Mouse (Mus musculus): ENCODE data around the gene Tnpo2. TPM values are rescaled to one million over a fixed set of nuclear protein-coding genes. Genes with fewer than 3 reads are reported as not detected.

Tnpo2 gene
- total RNA-seq (2022): 100 to 1,000 TPM; 146 to 188 (median 162) TPM

DNA sequence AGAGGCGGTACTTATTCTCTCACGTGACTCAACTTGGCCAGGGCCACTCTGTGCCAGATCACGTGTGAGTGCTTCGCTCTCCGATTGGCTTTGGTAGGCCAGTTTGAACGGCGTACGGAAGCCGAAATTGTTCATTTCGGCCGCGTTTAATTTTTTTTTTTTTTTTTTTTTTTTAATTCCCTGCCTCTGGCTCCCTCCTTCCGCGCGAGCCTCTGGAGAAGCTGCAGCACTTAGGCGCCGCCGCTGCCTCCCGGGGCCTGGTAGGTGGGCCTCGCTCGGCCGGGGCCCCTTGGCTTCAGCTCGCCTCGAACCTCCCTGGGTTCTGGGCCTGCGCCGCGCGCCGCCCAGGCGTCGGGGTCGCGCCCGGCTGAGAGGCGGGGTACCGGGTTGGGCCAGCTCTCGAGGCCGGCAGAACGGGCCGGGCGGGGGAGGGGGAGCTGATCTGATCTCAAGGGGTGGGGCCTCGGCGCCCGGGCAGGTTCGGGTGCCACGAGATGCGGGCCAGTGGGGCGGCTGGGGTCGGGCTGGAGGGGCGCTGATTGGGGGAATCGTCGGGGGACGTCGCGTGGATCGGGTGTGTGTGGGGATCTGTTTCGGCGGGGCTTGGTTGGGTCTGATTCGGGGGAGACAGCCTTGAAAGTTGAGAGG is at the start of gene Tnpo2:
Tnpo2 (plus strand) TSS at position 198 of the 648 bp plus-strand sequence.
- DNase-seq (ENCODE audit: low spot score in 2 of 2): peak; percentile 93 to 94

DNA sequence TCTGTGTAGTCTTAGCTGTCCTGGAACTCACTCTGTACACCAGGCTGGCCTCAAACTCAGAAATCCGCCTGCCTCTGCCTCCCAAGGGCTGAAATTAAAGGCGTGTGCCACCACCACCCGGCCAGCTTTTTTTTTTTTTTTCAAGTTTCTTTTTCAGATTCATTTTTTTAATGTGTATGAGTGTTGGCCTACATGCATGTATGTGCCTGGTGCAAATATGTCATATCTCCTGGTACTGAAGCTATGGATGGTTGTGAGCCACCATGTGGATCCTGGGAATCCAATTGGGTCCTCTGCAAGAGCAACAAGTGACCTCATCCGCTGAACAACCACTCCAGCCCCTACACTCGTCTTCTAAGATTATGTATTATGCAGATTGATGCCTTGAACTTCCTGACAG is 49.3 kb upstream of the Tnpo2 start:
- DNase-seq (ENCODE audit: low spot score in 2 of 2): no peak

DNA sequence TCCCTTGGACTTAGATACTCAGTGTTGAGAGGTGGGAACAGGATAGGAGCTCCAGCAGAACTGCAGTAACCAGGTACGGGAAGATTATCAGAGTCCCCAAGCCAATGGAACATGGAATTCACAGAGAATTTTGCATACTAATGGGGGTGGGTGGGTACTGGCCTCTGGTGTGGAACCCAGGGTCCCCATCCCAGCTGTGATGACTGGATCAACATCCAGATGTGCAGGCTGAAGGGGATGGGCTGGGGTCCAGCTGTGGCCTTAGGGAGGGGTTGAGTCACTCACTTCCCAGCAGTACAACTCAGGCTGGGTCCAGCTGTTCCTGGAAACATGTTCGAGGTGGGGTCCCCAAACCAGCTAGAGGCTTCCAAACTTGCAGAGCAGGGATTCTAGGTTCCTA is 48.8 kb upstream of the Tnpo2 start:
- no peak for DNase-seq (ENCODE audit: low spot score in 2 of 2)

DNA sequence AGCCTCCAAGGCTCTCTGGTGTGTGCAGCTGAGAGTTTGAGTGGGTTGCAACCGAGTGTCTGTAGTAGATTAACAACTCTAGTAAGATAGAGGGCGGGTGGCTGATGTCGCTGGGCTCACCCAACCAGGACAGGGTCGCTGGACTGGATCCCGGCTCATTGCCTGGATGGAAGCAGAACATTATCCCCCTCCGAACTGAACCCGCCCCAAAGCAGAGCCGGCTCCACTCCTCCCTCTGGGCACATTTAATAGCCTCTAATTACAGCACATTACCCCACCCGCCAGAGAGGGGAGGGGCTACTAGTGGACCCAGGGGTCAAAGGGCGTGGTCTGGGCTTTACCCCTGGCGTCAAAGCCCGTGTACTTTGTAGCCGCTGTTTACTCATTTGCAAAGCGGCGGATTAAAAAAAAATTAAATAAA is 47.4 kb upstream of the Tnpo2 start:
- DNase-seq (ENCODE audit: low spot score in 2 of 2): no peak

DNA sequence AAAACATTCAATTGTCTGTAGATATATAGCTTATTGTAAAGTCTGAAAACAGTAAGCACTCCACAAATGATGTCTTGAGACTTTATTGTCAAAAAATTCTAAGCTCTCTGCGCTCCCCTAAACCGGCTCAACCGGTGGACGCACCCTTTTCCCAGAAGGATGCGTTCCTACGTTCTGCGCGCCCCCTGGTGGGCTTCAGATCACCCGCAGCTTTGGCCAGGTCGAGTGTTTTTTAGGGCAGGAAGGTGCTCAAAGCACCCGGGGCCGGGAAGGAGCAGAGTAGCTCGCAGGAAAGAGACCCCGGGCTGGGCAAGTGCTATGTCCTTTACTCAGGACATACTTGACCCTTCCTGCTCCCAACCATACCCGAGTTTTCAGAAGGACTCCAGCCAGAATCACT is 46.9 kb upstream of the Tnpo2 start:
- DNase-seq (ENCODE audit: low spot score in 2 of 2): peak; percentile 83 to 87

DNA sequence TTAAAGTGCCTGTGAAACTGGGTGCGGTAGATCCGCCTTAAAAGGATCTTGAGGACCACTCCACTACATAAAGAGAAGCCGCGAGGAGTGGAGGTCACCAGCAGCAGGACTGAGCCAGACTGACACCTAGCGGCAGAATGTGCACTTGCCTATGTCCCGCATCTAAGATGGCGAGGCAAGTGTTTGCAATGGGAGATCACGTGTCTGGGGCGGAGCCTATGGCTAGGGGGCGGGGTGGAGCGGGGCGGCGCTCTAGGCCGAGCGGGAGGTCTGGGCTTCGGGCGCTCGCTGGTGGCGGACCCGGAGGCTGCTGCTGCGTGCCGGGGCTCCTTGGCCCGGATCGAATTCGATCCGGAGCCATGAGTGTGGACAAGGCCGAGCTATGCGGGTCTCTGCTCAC is 46.4 kb upstream of the Tnpo2 start, which contains the start of gene Hook2:
Hook2 (plus strand) TSS at position 255 of the 400 bp plus-strand sequence.
- DNase-seq (ENCODE audit: low spot score in 2 of 2): peak; percentile 96 to 98

DNA sequence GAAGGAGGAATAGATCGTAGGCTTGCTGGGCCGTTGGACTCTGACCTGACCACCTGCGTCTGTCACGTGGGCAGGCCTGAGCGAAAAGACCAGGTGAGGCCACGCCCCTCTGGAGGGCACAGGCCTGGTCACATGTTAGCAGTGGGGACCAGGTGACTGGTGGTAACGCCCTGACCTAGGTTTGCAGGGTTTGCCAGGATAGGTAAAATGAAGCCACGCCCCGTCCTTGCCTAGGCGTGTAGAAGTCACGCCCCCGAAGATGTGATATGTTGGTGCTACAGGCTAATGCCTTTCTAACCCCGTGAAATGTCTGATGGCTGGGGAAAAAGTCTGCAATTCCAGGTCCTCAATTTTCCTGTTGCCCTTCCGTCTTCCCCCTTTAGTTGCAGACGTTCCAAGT is 45.9 kb upstream of the Tnpo2 start:
- DNase-seq (ENCODE audit: low spot score in 2 of 2): peak in 1 of 2 experiments; percentile 55

DNA sequence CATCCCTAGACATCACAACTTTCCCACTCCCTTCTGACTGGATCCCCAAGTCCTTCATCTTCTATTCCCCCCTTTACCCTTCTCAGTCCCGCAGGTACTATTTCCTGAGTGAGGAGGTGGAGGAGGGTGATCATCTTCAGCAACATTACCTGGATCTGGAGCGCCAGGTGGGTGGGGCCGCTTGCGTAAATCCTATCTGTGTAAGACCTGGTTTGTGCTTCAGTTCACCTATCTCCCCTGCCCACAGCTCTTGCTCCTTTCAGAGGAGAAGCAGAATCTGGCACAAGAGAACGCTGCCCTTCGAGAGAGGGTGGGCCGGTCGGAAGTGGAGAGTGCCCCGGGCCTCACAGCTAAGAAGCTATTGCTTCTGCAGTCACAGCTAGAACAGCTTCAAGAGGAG is 42.3 kb upstream of the Tnpo2 start:
- no peak for DNase-seq (ENCODE audit: low spot score in 2 of 2)

DNA sequence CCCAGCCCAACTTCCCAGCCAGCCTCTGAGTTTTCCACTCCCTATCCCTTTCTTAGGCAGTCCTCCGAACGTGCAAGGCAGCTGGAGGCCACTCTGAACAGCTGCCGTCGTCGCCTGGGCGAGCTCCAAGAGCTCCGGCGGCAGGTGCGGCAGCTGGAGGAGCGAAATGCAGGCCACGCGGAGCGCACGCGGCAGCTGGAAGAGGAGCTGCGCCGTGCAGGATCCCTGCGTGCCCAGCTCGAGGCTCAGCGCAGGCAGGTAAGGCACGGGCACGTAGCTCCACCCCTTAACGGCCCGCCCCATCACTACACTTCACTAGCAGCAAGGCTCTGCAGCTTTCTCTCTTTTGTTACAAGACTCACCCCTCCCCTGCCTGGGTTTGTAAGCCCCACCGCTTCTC is 41.0 kb upstream of the Tnpo2 start:
- no peak for DNase-seq (ENCODE audit: low spot score in 2 of 2)

DNA sequence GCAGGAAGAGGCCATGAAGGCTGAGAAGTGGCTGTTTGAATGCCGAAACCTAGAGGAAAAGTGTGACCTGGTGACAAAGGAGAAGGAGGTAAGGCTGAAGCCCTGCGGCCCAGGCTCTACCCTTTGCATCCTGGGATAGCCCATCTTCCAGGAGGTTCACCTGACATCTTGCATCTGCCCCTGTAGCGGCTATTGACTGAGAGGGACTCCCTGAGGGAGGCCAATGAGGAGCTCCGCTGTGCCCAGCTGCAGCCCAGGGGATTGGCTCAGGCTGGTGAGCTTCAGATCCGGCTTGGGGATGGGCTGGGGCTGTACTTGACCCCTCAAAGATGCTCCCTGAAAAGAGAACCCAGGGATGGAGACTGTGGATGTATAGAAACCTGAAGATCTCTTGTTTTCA is 39.7 kb upstream of the Tnpo2 start:
- DNase-seq (ENCODE audit: low spot score in 2 of 2): no peak

DNA sequence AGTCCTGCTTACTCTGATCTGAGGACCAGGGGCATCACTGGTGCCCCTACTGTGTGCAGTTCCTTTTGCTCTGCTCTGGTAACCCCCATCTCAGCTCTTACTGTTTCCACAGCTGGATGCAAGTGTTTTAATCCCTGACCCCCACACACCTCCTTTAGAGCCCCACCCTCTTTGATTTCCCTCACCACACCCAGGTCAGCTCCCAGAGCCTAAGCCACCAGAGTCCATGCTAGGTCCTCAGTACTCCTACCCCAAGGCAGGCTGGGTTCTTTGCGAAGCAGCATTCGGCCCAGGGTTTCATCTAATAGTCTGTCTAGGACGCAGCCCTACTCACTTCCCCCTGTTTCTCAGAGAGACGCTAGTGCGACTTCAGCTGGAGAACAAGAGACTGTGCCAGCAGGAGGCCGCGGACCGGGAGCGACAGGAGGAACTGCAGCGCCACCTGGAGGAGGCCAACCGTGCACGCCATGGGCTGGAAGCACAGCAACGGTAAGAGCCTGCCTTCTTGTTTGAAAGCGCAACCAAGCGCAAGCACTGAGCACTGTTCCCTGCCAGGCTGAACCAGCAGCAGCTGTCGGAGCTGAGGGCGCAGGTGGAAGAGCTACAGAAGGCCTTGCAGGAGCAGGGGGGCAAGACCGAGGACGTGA is 38.9 kb upstream of the Tnpo2 start:
- DNase-seq (ENCODE audit: low spot score in 2 of 2): peak; percentile 86 to 92

DNA sequence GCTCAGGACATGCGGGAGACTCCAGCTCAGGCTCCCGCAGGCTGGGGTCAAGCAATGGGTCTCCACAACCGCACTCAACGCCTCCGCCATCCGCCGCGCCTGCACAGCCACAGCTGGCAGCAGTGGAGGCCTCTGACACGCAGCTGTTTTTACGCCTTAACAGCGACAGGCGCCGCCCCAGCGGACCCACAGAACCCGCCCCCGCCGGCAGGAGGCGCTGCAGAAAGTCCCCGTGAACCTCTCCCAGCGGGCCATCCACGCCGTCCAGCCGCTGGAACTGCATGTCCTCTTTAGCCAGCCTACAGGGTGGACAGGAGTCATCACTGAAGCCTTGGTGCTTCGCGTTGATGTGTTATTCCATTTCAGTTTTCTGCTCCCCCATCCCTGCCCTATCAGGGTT is 29.0 kb upstream of the Tnpo2 start:
- DNase-seq (ENCODE audit: low spot score in 2 of 2): no peak

DNA sequence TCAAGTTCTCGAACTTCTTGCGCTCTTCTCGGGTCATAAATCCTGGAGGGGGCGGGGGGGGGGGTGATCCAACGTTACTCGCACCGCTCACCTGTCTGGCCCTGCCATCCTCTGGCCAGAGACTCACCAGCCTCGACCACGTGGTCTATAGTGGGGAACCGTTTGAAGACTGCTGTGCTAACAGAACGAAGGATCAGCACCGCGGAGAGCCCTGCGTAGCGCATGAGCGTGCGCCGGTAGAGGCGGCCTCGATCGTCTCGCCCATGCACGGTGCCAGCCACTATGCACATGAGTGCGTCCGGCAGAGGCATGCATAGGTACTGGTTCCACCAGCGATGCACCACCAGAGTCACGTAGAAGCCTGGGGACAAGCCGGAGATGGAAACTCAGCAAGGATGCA is 25.5 kb upstream of the Tnpo2 start:
- no peak for DNase-seq (ENCODE audit: low spot score in 2 of 2)

DNA sequence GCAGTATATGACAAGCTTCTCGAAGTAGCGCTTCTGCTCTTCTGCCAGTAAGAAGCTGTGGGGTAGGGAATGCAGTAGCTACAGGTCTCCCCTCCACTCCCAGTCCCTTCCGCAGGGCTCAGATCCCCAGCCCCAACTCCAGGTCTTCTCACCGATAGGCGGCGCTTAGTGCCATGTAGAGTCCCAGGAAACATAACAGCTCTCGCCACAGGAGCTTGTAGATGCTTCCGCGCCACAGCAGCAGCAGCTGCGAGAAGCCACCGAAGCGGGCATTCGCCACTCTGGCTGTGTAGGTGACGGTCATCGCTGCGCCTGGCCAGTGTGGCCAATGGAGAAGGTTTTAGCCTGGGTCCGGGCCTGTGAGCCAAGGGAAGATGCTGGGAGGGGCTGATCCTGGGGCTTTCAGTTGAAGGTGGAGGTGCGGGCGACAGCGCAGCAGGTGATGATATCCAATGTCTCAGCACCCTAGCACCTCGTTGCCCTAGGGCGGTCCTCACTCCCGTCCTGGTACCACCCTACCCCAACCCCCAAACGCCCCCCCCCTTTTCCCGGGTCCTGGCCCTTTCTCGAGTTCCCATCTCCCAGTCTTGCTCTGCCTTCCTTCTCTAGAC is 23.4 kb upstream of the Tnpo2 start:
- peak; percentile 64 to 75 for DNase-seq (ENCODE audit: low spot score in 2 of 2)

DNA sequence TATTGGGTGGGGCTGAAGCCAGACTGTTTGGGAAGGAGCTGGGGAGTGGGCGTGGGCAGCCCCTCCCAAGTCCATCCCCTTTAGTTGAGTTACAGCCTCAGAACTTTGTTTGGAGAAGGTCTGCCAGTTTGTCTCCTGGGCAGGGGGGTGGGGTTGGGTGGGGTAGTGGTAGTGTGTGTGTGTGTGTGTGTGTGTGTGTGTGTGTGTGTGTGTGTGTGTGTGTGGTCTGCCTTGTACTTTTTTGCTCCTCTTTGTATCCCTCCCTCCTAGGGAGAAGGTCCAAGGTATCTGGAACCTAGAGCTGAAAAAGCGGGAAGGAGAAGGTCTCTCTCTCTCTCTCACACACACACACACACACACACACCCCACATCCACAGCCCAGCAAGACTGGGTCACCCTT is 22.3 kb upstream of the Tnpo2 start, which contains the start of gene Best2:
Best2 (minus strand) TSS at position 101 of the 400 bp plus-strand sequence.
- DNase-seq (ENCODE audit: low spot score in 2 of 2): no peak

DNA sequence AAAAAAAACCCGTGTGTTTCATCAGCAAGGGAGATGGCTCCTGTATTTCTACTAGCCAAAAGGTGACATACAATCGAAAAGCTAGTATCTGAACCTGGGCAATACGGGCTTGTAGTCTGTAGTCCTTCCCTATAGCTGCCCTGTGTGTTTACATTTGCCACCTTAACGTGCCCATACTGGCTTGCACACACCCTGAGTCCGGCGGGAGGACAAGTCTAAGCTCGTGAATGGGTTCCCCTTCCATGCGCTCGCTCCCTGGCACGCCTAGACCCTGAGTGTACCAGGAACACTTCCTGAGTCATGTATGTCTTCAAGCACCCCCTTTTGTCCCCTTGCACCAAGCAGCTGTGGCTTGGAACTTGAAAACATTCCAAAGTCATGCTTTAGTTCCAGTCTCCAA is 20.0 kb upstream of the Tnpo2 start:
- DNase-seq (ENCODE audit: low spot score in 2 of 2): no peak

DNA sequence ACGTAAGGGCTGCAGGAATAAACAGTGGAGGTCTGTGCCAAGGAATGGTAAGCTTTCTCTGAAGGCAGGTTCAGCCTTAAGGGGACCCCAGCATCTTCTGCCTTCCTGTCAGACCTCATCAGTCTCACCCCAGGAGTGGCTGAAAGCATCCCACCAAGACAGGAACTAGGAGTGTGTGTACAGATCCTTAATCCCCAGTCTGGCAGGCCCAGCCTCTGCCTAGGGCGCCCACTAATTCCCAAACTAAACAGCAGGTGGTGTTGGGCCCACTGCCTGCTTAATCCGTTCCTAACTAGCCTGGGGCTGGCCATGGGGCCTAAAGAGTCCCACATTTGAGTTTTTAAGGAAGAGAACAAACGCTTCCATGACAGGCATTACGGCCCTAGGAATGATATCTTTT is 19.5 kb upstream of the Tnpo2 start:
- no peak for DNase-seq (ENCODE audit: low spot score in 2 of 2)

DNA sequence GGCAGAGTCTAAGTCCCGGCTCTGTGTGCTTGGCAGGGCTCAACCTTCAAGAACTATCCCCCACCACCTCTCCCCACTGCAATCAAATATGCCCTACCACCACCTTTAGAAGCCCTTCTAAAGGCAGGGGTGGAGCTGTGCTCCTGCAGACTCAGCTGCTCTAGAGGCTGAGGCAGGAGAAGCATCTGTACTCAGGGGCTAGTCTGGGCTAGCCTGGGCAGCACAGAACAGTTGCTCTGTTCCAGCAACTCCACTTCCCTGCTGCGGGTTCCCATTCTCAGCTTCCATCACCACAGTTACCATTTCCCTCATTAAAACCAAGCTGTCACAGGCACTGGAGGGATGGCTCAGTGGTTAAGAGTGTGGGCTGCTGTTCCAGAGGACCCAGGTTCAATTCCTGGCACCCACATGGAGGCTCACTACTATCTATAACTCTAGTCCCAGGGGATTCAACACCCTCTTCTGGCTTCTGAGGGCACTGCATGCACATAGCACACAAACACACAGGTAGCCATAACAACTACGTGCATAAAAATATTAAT is 15.1 kb upstream of the Tnpo2 start:
- no peak for DNase-seq (ENCODE audit: low spot score in 2 of 2)

DNA sequence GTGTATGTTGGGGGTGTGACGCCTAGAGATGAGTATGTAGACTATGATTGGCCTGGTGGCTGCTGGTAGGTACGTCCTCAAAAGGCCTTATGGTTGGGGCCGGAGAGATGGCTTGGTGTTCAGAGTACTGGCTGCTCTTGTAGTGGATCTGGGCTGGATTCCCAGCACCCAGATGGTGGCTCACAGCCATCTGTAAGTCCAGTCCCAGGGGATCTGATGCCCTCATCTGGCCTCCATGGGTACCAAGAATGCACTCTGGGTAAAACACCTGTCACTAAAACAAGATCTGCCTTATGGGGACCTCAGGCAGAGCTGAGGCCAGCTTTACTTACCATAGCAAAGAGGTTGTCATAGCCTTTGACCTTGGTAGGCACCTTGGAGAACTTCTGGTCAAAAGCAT is 12.9 kb upstream of the Tnpo2 start:
- DNase-seq (ENCODE audit: low spot score in 2 of 2): no peak

DNA sequence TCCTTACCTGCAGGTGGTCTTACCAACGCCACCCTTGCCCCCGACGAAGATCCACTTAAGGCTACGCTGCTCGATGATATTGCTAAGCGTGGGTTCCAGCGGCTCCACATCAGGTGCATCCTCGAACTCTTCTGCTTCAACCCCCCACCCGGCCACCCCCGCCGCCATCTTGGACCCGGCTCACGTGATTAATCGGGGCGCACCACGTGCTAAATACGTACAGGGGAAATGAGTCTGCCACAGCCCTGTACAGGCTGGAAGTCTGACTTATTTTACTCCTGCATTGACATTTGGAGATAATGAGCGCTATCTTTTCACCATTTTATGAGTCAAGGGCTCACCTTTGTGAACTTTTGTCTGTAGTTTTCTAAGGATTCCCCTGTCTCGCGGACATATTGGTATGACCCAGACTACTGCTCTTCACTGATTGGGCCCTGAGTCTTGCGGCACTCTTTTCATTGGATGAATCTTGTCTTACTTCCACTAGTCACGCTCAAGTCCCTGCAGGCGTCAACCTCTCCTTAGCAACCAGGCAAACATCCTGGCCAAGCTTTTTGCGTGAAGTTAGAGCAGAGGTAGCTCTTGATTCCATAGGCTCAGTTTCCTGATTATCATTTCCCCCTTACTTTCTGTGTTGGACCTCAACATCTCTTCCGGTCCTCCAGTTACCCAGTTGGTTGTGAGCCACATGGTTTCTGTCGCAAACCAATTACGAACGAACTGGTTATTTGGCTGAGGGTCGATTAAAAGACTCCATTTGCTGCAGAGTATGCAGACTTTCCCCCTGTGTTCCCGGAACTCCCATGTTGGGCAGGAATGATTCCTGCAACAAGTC is 11.4 kb upstream of the Tnpo2 start, which contains the start of gene Asna1:
Asna1 (minus strand) TSS at position 184 of the 835 bp plus-strand sequence.
- peak; percentile 81 to 89 for DNase-seq (ENCODE audit: low spot score in 2 of 2)

Data from layer of hippocampus, adult 8-10 months (tissue).